Mouse (Mus musculus) limb, embryonic 13.5 days (tissue): ENCODE measurements at regions not wholly inside any gene's neighbourhood (a gene's known extent, or its start where the extent isn't known, plus 50 kb on each side); places are given as distances from the start of the nearest gene placed in this dataset.

Experiments
- ATAC-seq: fragments of 200-750 bp; cut with Nextera tagmentation; 2 replicates; pipeline ENCODE4 v1.8.0; 2017; ENCODE audit warnings: low read depth, moderate number of reproducible peaks, moderate TSS enrichment; ENCODE audit not compliant: low FRiP score
- H3K27ac ChIP-seq: fragments of 300-500 bp; sonication (generic); 2 replicates; pipeline ENCODE4 v1.5.1; 2015; ENCODE audit warnings: inconsistent platforms, mild to moderate bottlenecking, moderate library complexity
- H3K27me3 ChIP-seq: fragments of 300-500 bp; sonication (generic); 2 replicates; pipeline ENCODE4 v1.6.1; 2015; ENCODE audit warnings: mild to moderate bottlenecking, inconsistent platforms
- H3K36me3 ChIP-seq: fragments of 300-500 bp; sonication (generic); 2 replicates; pipeline ENCODE4 v1.6.1; 2015; ENCODE audit warnings: inconsistent platforms, mild to moderate bottlenecking, moderate library complexity
- H3K4me1 ChIP-seq: fragments of 300-500 bp; sonication (generic); 2 replicates; pipeline ENCODE4 v1.6.1; 2015; ENCODE audit warnings: inconsistent platforms
- H3K4me2 ChIP-seq: fragments of 300-500 bp; sonication (generic); replicated peaks from 2 replicates; pipeline ENCODE4 v1.6.1; 2015; ENCODE audit warnings: inconsistent platforms, mild to moderate bottlenecking, moderate library complexity
- H3K4me3 ChIP-seq: fragments of 300-500 bp; sonication (generic); 2 replicates; pipeline ENCODE4 v1.5.1; 2015; ENCODE audit warnings: moderate library complexity, mild to moderate bottlenecking, inconsistent platforms
- H3K9ac ChIP-seq: fragments of 300-500 bp; sonication (generic); 2 replicates; pipeline ENCODE4 v1.6.1; 2015; ENCODE audit warnings: mild to moderate bottlenecking, inconsistent platforms
- H3K9me3 ChIP-seq: fragments of 300-500 bp; sonication (generic); 2 replicates; pipeline ENCODE4 v1.6.1; 2016; ENCODE audit warnings: inconsistent platforms
- WGBS: fragments of 180-500 bp; shearing (Covaris S2); methylation state at CpG from one replicate; pipeline ENCODE4 v1.1.7; 2015; 5-methylcytosine and 5-hydroxymethylcytosine counted together

DNA sequence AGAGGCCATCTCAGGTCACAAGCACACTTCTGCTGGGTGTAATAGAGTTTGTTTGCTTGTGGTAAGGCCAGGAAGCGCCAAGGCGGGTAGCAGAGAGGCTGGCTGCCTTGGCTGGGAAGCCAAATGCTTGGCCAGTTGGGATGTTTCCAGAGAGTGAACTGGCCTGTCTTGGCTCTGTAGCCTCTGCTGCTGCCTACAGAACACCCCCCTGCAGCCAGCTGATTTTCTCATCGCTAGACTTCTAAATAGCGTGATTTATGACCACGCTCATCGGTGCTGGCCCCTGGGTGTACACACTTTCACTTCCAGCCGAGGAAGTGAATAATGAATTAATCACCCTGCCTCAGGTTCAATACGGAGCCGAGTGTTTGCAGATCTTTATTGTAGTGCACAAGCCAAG lies 102.2 kb upstream of the Adpgk start:
- H3K36me3 ChIP-seq = no peaks in the 10 kb centered on the region
- H3K9me3 ChIP-seq = 0 out of 2 replicates have a peak, but pooled peaks cover 5% of the 10 kb centered on the region
- H3K4me3 ChIP-seq = no peak overlapping the region
- no peak overlapping the region for H3K9ac ChIP-seq
- H3K27ac ChIP-seq = no peak overlapping the region
- no peak for ATAC-seq
- H3K27me3 ChIP-seq = peaks cover 13% of the 10 kb centered on the region; the same call in 1 of the 2 replicates
- H3K4me2 ChIP-seq = peak overlapping the region; percentile 25; the same call in 1 of the 2 replicates
- WGBS = 22% methylated on average over 9 of the region's 9 CpGs
- H3K4me1 ChIP-seq = peaks cover 20% of the 10 kb centered on the region

DNA sequence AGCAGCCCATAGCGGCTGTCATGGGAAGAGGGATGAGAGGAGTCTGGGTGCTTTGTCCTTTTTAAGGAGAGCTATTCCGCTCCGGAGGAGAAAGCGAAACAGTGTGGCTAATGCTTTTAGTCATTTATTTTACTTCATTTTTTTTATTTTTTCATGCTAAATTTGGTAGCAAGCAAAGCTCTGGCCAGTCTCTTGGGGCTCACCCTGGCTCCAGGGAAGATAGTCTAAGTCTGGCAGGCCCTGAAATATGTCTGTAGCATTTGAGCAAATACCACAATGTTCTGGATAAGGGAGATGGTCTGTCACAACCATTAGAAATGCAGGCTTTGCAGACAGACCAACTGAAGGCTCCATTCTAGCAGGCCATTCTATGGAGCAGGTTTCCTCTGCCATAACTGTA lies 102.9 kb upstream of the Adpgk start:
- no peak for ATAC-seq
- H3K27me3 ChIP-seq = peaks cover 13% of the 10 kb centered on the region; the same call in 1 of the 2 replicates
- no peak overlapping the region for H3K9ac ChIP-seq
- 87% methylated on average over 4 of the region's 4 CpGs for WGBS
- no peak overlapping the region for H3K4me2 ChIP-seq
- no peak overlapping the region for H3K27ac ChIP-seq
- H3K4me3 ChIP-seq = no peak overlapping the region
- H3K4me1 ChIP-seq = peaks cover 20% of the 10 kb centered on the region
- H3K9me3 ChIP-seq = 0 out of 2 replicates have a peak, but pooled peaks cover 5% of the 10 kb centered on the region
- no peaks in the 10 kb centered on the region for H3K36me3 ChIP-seq

- H3K9ac ChIP-seq = no peak overlapping the region
- peaks cover 31% of the 10 kb centered on the region for H3K4me1 ChIP-seq
- peaks cover 13% of the 10 kb centered on the region; the same call in 1 of the 2 replicates for H3K27me3 ChIP-seq
- H3K36me3 ChIP-seq = no peaks in the 10 kb centered on the region
- no peak overlapping the region for H3K4me3 ChIP-seq
- H3K9me3 ChIP-seq = no peaks in the 10 kb centered on the region
- H3K4me2 ChIP-seq = no peak overlapping the region
- WGBS = 13% methylated on average over 4 of the region's 4 CpGs
- H3K27ac ChIP-seq = no peak overlapping the region
- no peak for ATAC-seq
These were observed 105.0 kb upstream of the Adpgk start for GRCm38 (mm10) chr9:59186326-59186725.

- WGBS = 67% methylated on average over 3 of the region's 3 CpGs
- no peaks in the 10 kb centered on the region for H3K9me3 ChIP-seq
- no peaks in the 10 kb centered on the region for H3K36me3 ChIP-seq
- ATAC-seq = no peak
- H3K9ac ChIP-seq = no peak overlapping the region
- no peak overlapping the region for H3K4me3 ChIP-seq
- no peak overlapping the region for H3K27ac ChIP-seq
- peaks cover 26% of the 10 kb centered on the region for H3K4me1 ChIP-seq
- no peak overlapping the region for H3K4me2 ChIP-seq
- peaks cover 17% of the 10 kb centered on the region; the same call in 1 of the 2 replicates for H3K27me3 ChIP-seq
These were observed 107.3 kb upstream of the Adpgk start for GRCm38 (mm10) chr9:59184089-59184488.

DNA sequence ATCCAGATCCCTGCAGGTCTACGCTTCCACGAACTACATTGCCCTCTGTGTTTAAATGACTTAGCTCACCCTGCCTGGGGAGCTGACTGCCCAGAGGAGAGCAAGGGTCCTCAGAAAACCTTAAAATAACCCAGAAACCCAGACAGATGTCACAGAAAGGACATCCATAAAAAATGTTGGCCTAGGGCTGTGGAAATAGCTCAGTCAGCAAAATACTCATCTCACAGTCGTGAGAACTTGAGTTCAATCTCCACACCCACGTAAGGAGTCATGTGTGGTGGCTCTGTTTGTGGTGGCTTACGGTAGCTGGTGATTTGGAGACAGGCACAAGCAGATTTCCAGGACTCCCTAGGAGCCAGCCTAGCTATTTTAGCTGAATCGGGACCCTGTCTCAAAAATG lies 108.5 kb upstream of the Adpgk start:
- Histone ChIP-seq H3K9me3 (no peaks in the 10 kb centered on the region), H3K4me3 (no peak overlapping the region), H3K4me1 (peaks cover 22% of the 10 kb centered on the region), H3K36me3 (no peaks in the 10 kb centered on the region), H3K4me2 (no peak overlapping the region), H3K27ac (peak overlapping the region; percentile 22; the same call in 1 of the 2 replicates), H3K27me3 (0 out of 2 replicates have a peak, but pooled peaks cover 10% of the 10 kb centered on the region), H3K9ac (no peak overlapping the region)
- WGBS = 44% methylated on average over 6 of the region's 6 CpGs
- no peak for ATAC-seq

DNA sequence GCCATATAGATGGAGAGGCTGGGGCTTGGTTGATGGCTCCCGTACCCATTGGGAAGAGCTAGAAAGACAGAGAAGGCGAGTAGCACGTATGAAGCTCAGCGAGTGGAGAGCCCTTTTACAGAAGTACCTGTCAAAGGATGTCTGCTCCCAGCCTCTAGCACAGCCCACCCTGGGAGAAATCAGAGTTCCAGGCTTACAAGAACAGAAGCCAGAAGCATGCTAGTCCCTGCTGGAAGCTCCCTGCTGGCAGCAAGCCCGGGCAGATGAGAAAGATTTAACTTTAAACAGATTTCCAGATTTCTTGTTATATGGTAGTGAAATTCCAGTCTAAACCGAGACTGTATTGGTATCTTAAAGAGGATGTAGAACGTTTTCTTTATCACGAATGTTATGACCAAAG lies 108.9 kb upstream of the Adpgk start:
- peaks cover 22% of the 10 kb centered on the region for H3K4me1 ChIP-seq
- H3K9ac ChIP-seq = no peak overlapping the region
- H3K36me3 ChIP-seq = no peaks in the 10 kb centered on the region
- 0 out of 2 replicates have a peak, but pooled peaks cover 6% of the 10 kb centered on the region for H3K27me3 ChIP-seq
- no peak overlapping the region for H3K27ac ChIP-seq
- no peak overlapping the region for H3K4me3 ChIP-seq
- H3K9me3 ChIP-seq = no peaks in the 10 kb centered on the region
- H3K4me2 ChIP-seq = no peak overlapping the region
- no peak; the same call in 1 of the 2 replicates for ATAC-seq
- 44% methylated on average over 8 of the region's 8 CpGs for whole genome bisulfite sequencing

- Histone ChIP-seq H3K36me3 (no peaks in the 10 kb centered on the region), H3K4me1 (peaks cover 5% of the 10 kb centered on the region; the same call in 1 of the 2 replicates), H3K27ac (no peak overlapping the region), H3K4me2 (no peak overlapping the region), H3K9me3 (peaks cover 8% of the 10 kb centered on the region; the same call in 1 of the 2 replicates), H3K4me3 (no peak overlapping the region), H3K27me3 (no peaks in the 10 kb centered on the region), H3K9ac (no peak overlapping the region)
- 84% methylated on average over 2 of the region's 2 CpGs for WGBS
- no peak for ATAC-seq
These were observed 119.8 kb upstream of the Adpgk start for GRCm38 (mm10) chr9:59171576-59171975.

GRCm38 (mm10) chr9:59163390-59163976 lies 127.2 kb upstream of the Neo1 start:
- Histone ChIP-seq H3K4me3 (no peak overlapping the region), H3K9ac (no peak overlapping the region), H3K27ac (no peak overlapping the region), H3K9me3 (no peaks in the 10 kb centered on the region), H3K4me1 (no peaks in the 10 kb centered on the region; the same call in 1 of the 2 replicates), H3K36me3 (no peaks in the 10 kb centered on the region), H3K27me3 (no peaks in the 10 kb centered on the region), H3K4me2 (no peak overlapping the region)
- ATAC-seq = no peak
- 27% methylated on average over 6 of the region's 6 CpGs for WGBS

GRCm38 (mm10) chr9:59162954-59163353 lies 126.7 kb upstream of the Neo1 start:
- Histone ChIP-seq H3K4me3 (no peak overlapping the region), H3K36me3 (no peaks in the 10 kb centered on the region), H3K27me3 (no peaks in the 10 kb centered on the region), H3K27ac (no peak overlapping the region), H3K9ac (no peak overlapping the region), H3K4me2 (no peak overlapping the region), H3K4me1 (peaks cover 5% of the 10 kb centered on the region), H3K9me3 (no peaks in the 10 kb centered on the region)
- ATAC-seq = no peak
- WGBS = 25% methylated on average over 4 of the region's 4 CpGs

GRCm38 (mm10) chr9:59157663-59158062 lies 121.4 kb upstream of the Neo1 start:
- ATAC-seq = no peak
- no peaks in the 10 kb centered on the region for H3K36me3 ChIP-seq
- H3K4me2 ChIP-seq = no peak overlapping the region
- H3K27ac ChIP-seq = no peak overlapping the region
- no peaks in the 10 kb centered on the region for H3K9me3 ChIP-seq
- H3K4me3 ChIP-seq = no peak overlapping the region
- no peaks in the 10 kb centered on the region for H3K27me3 ChIP-seq
- WGBS = 66% methylated on average over 5 of the region's 5 CpGs
- peaks cover 16% of the 10 kb centered on the region for H3K4me1 ChIP-seq
- no peak overlapping the region for H3K9ac ChIP-seq

DNA sequence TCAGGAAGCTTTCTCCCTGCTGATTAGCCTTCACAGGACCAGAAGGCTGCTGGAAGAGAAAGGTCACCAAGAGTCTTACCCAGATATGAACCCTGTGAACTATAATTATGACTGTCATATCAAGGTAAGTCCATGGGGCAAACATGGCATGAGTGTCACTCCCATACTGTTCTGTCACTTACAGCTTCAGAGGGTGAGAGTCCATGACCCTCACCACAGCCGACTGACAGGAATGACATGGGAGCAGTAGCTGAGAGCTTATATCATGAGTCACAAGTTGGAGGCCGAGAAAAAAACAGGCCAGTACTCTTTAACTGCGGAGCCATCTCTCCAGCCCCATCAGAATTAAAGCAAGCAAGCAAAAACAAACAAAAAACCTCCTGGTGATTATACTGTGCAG lies 117.7 kb upstream of the Neo1 start:
- Histone ChIP-seq H3K27ac (no peak overlapping the region; the same call in 1 of the 2 replicates), H3K27me3 (no peaks in the 10 kb centered on the region), H3K4me1 (peaks cover 18% of the 10 kb centered on the region), H3K4me3 (no peak overlapping the region), H3K4me2 (no peak overlapping the region), H3K9ac (no peak overlapping the region), H3K36me3 (no peaks in the 10 kb centered on the region), H3K9me3 (no peaks in the 10 kb centered on the region)
- no peak for ATAC-seq
- whole genome bisulfite sequencing = 72% methylated on average over 3 of the region's 3 CpGs

GRCm38 (mm10) chr9:59153126-59153525 lies 116.9 kb upstream of the Neo1 start:
- no peak for ATAC-seq
- Histone ChIP-seq H3K27ac (no peak overlapping the region), H3K4me3 (no peak overlapping the region), H3K9me3 (no peaks in the 10 kb centered on the region), H3K27me3 (no peaks in the 10 kb centered on the region), H3K36me3 (no peaks in the 10 kb centered on the region), H3K4me2 (no peak overlapping the region), H3K4me1 (peaks cover 15% of the 10 kb centered on the region), H3K9ac (no peak overlapping the region)
- 22% methylated on average over 5 of the region's 5 CpGs for WGBS

DNA sequence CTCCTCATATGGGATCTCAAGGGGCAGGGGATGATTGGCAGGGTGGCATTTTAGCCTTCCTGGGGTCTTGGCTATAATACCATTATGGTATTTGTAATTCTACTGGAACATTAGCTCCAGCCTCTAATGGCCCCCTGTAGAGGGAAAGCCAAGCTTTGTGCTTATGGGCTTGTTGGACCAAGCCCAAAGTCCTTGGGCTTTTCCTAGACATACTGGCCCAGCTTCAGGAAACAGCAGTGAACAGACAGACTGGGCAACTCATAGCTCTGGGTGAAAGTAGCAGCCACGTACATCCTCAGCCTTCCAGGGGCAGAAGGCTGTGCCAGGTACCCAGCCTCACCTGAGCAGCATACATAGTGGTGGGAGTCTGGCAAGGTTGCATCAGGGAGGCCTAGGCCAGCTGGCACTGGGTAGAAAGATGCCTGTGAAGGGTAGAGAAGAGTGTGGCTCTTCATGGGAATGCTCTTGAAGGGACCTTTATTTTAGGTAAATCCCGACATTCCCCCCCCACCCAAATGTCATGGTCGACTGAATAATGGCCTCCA lies 108.1 kb upstream of the Neo1 start:
- no peak overlapping the region for H3K4me2 ChIP-seq
- no peaks in the 10 kb centered on the region for H3K27me3 ChIP-seq
- H3K9ac ChIP-seq = no peak overlapping the region
- no peak overlapping the region for H3K4me3 ChIP-seq
- no peak for ATAC-seq
- H3K27ac ChIP-seq = no peak overlapping the region
- H3K36me3 ChIP-seq = no peaks in the 10 kb centered on the region
- H3K4me1 ChIP-seq = no peaks in the 10 kb centered on the region
- H3K9me3 ChIP-seq = no peaks in the 10 kb centered on the region
- WGBS = 74% methylated on average over 3 of the region's 3 CpGs
